Mouse (Mus musculus) forebrain, embryonic 11.5 days (tissue): ENCODE measurements around the gene Pfas. TPM values are rescaled to one million over a fixed set of nuclear protein-coding genes. Genes with fewer than 3 reads are reported as not detected.

Experiments used
- ATAC-seq: fragments of 200-750 bp; cut with Nextera tagmentation; replicated peaks from 2 replicates; pipeline ENCODE4 v1.8.0; 2017; ENCODE audit warnings: moderate TSS enrichment; ENCODE audit not compliant: low FRiP score
- DNase-seq: peaks from one replicate; pipeline ENCODE4 v3.0.0-alpha.2; 2017; ENCODE audit warnings: low spot score
- H3K27ac ChIP-seq: fragments of 300-500 bp; sonication (generic); 2 replicates; pipeline ENCODE4 v1.5.1; 2014; ENCODE audit warnings: low read depth, low read length
- H3K27me3 ChIP-seq: fragments of 300-500 bp; sonication (generic); 2 replicates; pipeline ENCODE4 v1.6.1; 2014; ENCODE audit warnings: mild to moderate bottlenecking, low read length, mixed read lengths; ENCODE audit not compliant: control insufficient read depth, insufficient read depth
- H3K36me3 ChIP-seq: fragments of 300-500 bp; sonication (generic); 2 replicates; pipeline ENCODE4 v1.6.1; 2014; ENCODE audit warnings: mild to moderate bottlenecking, low read length, moderate library complexity, mixed read lengths; ENCODE audit not compliant: control insufficient read depth, insufficient read depth
- H3K4me1 ChIP-seq: fragments of 300-500 bp; sonication (generic); replicated peaks from 2 replicates; pipeline ENCODE4 v1.6.1; 2014; ENCODE audit warnings: low read length, mixed read lengths; ENCODE audit not compliant: control insufficient read depth, insufficient read depth
- H3K4me2 ChIP-seq: fragments of 300-500 bp; sonication (generic); 2 replicates; pipeline ENCODE4 v1.6.1; 2014; ENCODE audit warnings: low read depth, mild to moderate bottlenecking, low read length, moderate library complexity, mixed read lengths; ENCODE audit not compliant: severe bottlenecking
- H3K4me3 ChIP-seq: fragments of 300-500 bp; sonication (generic); 2 replicates; pipeline ENCODE4 v1.5.1; 2014; ENCODE audit warnings: low read depth, low read length
- H3K9ac ChIP-seq: fragments of 300-500 bp; sonication (generic); 2 replicates; pipeline ENCODE4 v1.6.1; 2014; ENCODE audit warnings: low read length
- H3K9me3 ChIP-seq: fragments of 300-500 bp; sonication (generic); 2 replicates; pipeline ENCODE4 v1.6.1; 2016; ENCODE audit warnings: low read length, mixed read lengths; ENCODE audit not compliant: control insufficient read depth
- WGBS: fragments of 180-500 bp; shearing (Covaris S2); extraction: QIAGEN DNeasy Blood & Tissue Kit; methylation state at CpG from one replicate; pipeline ENCODE4 v1.1.7; 2014; 5-methylcytosine and 5-hydroxymethylcytosine counted together
- polyA plus RNA-seq: library from polyadenylated mRNA; unstranded; fragments of >200 nt; fragmentation: Nextera tagmentation; extraction: Ambion mirVana; gene quantifications from 2 replicates; pipeline ENCODE4 v1.2.1, GENCODE M21; 2014

Pfas gene
- polyA plus RNA-seq, 1 experiment from 2014 or later = 55.8 TPM

DNA sequence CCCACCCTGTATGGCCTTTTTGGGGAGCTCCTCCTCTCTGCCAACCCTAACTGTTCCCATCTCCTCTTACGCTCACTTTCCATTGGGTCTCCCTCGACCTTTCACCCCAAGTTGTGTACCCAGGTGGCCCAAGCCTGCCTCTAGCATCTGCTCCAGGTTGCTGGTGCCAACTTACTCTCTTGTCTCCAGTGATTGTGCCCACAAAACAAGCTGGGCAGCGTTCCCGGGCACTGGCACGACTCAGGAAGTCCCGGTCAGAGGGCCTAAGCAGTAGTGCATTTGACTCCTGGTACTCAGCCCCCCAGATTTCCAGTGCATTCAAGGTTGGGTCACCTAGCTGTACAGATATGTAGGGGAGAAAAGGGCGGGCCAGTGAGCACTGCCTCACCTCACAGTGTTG lies 15.1 kb downstream of the Pfas start:
- Histone ChIP-seq H3K27ac (no peak overlapping the region), H3K4me2 (no peak overlapping the region), H3K27me3 (no peaks in the 10 kb centered on the region), H3K36me3 (peaks cover 27% of the 10 kb centered on the region), H3K4me1 (no peaks in the 10 kb centered on the region), H3K4me3 (no peak overlapping the region), H3K9ac (no peak overlapping the region), H3K9me3 (no peaks in the 10 kb centered on the region)
- DNase-seq (no peak), ATAC-seq (no peak)
- 89% methylated on average over 7 of the region's 7 CpGs for WGBS

- no peaks in the 10 kb centered on the region for H3K27me3 ChIP-seq
- DNase-seq = no peak
- no peak overlapping the region for H3K9ac ChIP-seq
- 95% methylated on average over 17 of the region's 17 CpGs for WGBS
- H3K4me2 ChIP-seq = no peak overlapping the region
- H3K36me3 ChIP-seq = peaks cover 15% of the 10 kb centered on the region
- no peak overlapping the region for H3K4me3 ChIP-seq
- no peaks in the 10 kb centered on the region for H3K9me3 ChIP-seq
- ATAC-seq = no peak
- no peak overlapping the region for H3K27ac ChIP-seq
- no peaks in the 10 kb centered on the region for H3K4me1 ChIP-seq
Measured at GRCm38 (mm10) chr11:68988341-68988740, 19.9 kb downstream of the Pfas start.

DNA sequence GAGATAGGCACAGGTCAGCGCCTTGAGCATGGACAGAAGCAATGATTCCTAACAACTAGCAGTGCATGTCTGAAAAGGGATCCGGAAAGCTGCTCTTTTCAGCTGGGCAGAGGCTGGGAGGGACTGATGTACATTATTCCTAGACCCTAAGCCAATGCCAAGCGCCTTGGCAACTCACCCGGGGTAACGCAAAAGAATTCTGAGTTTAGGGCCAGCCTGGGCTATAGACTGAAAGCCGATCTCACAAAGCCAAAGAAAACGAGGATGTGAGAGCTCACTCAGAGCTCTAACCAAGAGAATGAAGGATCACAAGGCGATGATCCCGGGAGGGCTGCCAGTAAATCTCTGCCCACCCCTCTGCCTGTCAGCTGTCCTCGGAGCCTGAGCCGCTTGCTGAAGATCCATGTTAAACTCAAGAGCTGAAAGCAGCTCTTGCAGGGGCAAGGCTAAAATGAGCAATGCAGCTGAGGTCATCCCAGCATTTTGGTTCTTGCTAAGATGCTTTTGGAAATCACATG lies 20.8 kb downstream of the Pfas start:
- 94% methylated on average over 11 of the region's 11 CpGs for WGBS
- Histone ChIP-seq H3K4me2 (no peak overlapping the region), H3K9me3 (no peaks in the 10 kb centered on the region), H3K4me1 (no peaks in the 10 kb centered on the region), H3K4me3 (no peak overlapping the region), H3K27ac (no peak overlapping the region), H3K27me3 (no peaks in the 10 kb centered on the region), H3K9ac (no peak overlapping the region), H3K36me3 (peaks cover 11% of the 10 kb centered on the region)
- ATAC-seq (no peak), DNase-seq (no peak)

DNA sequence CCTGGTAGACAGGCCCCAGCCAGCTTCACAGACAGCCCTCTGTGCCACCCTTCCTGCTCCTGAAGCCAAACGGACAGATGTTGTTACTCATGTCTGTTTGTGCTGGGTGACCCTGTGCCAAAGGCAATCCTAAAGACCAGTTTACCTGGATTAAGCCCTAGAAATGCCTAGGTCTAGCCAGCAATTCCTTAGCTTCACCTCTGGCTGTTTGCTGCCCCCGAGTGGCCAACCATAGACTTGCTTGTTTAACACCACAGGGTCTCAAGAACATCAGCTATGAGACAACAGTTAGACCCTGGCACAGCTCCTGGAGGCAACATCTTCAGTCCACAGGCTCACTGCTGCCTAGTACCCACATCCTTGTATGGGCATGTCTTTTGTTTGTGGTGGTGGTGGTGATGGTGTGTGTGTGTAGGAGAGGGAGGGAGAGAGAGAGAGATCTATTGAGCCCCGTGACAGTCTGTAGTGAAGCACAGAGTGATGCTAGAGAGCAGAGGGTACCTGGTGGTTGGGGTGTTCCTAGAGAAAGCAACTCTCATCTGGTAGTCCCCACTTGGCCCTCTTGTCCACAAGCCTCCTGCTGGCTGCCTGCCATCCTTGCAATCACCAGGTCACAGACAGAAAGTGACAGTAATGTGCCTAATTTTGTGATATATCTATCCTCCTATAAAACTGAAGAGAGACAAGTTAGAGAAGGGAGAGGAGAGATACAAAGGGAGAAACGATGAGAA lies 25.5 kb downstream of the Pfas start:
- peak; percentile 84 for DNase-seq
- H3K9me3 ChIP-seq = no peaks in the 10 kb centered on the region
- no peak overlapping the region for H3K9ac ChIP-seq
- H3K27ac ChIP-seq = no peak overlapping the region
- no peaks in the 10 kb centered on the region; the same call in 1 of the 2 replicates for H3K36me3 ChIP-seq
- ATAC-seq = no peak
- H3K4me2 ChIP-seq = no peak overlapping the region
- H3K27me3 ChIP-seq = no peaks in the 10 kb centered on the region
- no peak overlapping the region for H3K4me3 ChIP-seq
- WGBS = 31% methylated on average over 4 of the region's 4 CpGs
- H3K4me1 ChIP-seq = no peaks in the 10 kb centered on the region

DNA sequence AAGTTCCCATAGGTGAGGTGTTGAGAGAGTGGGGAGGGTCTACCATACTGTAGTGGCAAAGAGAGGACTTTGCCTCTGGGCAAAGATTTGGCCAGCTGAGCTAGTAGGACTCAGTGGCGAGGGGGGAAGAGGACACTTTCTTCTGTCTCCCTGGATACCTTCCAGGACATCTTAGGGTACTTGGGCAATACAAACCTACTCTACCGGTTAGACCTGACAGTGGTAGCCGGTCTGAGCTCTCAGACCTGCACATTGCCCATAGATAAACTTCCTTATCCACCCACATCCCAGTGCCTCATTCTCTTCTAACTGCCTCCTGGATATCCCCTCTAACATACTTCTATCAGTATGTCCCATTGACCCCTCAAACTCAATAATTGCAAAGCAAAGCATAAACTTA lies 27.3 kb downstream of the Pfas start:
- Histone ChIP-seq H3K4me3 (no peak overlapping the region), H3K36me3 (no peaks in the 10 kb centered on the region), H3K9me3 (no peaks in the 10 kb centered on the region), H3K4me2 (no peak overlapping the region), H3K27me3 (no peaks in the 10 kb centered on the region), H3K4me1 (no peaks in the 10 kb centered on the region), H3K27ac (no peak overlapping the region), H3K9ac (no peak overlapping the region)
- 69% methylated on average over 3 of the region's 3 CpGs for WGBS
- no peak for ATAC-seq
- no peak for DNase-seq

- H3K27me3 ChIP-seq = no peaks in the 10 kb centered on the region
- DNase-seq (no peak), ATAC-seq (no peak)
- WGBS = 68% methylated on average over 5 of the region's 5 CpGs
- no peak overlapping the region for H3K9ac ChIP-seq
- H3K4me1 ChIP-seq = no peaks in the 10 kb centered on the region
- H3K36me3 ChIP-seq = no peaks in the 10 kb centered on the region
- H3K4me2 ChIP-seq = no peak overlapping the region
- no peak overlapping the region for H3K27ac ChIP-seq
- H3K4me3 ChIP-seq = no peak overlapping the region
- no peaks in the 10 kb centered on the region for H3K9me3 ChIP-seq
Measured at GRCm38 (mm10) chr11:68979320-68979733, 28.9 kb downstream of the Pfas start.

GRCm38 (mm10) chr11:68975601-68976000 lies 32.7 kb downstream of the Pfas start:
- no peaks in the 10 kb centered on the region for H3K4me1 ChIP-seq
- no peak for DNase-seq

GRCm38 (mm10) chr11:68975085-68975484 lies 33.2 kb downstream of the Pfas start, which contains the start of gene Rangrf:
Gene Rangrf, minus strand, starts transcription at chr11:68975185.
- Histone ChIP-seq H3K4me1 (no peaks in the 10 kb centered on the region), H3K27ac (no peak within 1 kb of the TSS), H3K4me2 (peak within 1 kb of the TSS; percentile 55), H3K9ac (peak within 1 kb of the TSS; percentile 33; the same call in 1 of the 2 replicates), H3K36me3 (no peaks in the 10 kb centered on the region), H3K4me3 (peak within 1 kb of the TSS; percentile 41), H3K9me3 (no peaks in the 10 kb centered on the region), H3K27me3 (no peaks in the 10 kb centered on the region)
- no peak for DNase-seq
- no peak for ATAC-seq
- WGBS = 87% methylated on average over 7 of the region's 7 CpGs

More at GRCm38 (mm10) chr11:68975601-68976000, 32.7 kb downstream of the Pfas start:
- ATAC-seq = no peak
- Histone ChIP-seq H3K27me3 (no peaks in the 10 kb centered on the region), H3K9me3 (no peaks in the 10 kb centered on the region), H3K4me3 (no peak overlapping the region), H3K27ac (no peak overlapping the region), H3K36me3 (no peaks in the 10 kb centered on the region), H3K9ac (no peak overlapping the region), H3K4me2 (no peak overlapping the region)
- WGBS = 100% methylated on average over 1 of the region's 1 CpGs

DNA sequence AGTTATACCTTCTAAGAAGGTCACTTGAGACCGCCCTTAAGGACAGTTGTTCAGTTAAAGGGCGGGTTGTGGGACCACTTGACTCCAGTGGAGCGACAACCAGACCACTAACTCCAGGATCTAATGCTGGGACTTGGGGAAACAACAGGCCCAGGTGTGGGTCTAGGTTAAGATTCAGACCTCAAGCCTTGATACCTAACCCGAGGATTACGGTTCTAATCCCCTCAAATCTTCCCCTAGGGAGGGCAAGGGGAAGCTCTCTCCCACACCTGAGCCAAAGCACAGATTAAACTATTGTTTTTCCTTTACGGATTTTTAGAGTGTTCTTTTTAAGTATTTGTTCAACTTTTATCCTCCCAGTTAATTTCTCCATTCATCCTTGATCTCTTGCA lies 34.2 kb downstream of the Pfas start:
- no peaks in the 10 kb centered on the region for H3K36me3 ChIP-seq
- H3K27me3 ChIP-seq = no peaks in the 10 kb centered on the region
- H3K27ac ChIP-seq = no peak overlapping the region
- H3K4me2 ChIP-seq = peak overlapping the region; percentile 55
- DNase-seq (no peak), ATAC-seq (0 out of 2 replicates have a peak, but pooled peaks have one; percentile 29)
- peak overlapping the region; percentile 41 for H3K4me3 ChIP-seq
- WGBS = 27% methylated on average over 6 of the region's 6 CpGs
- H3K9ac ChIP-seq = peak overlapping the region; percentile 33; the same call in 1 of the 2 replicates
- no peaks in the 10 kb centered on the region for H3K4me1 ChIP-seq
- no peaks in the 10 kb centered on the region for H3K9me3 ChIP-seq
